Mouse (Mus musculus): Measurements from ENCODE around the gene Gm21083. TPM values are rescaled to one million over a fixed set of nuclear protein-coding genes. Genes with fewer than 3 reads are reported as not detected.
"Not testable (repeated sequence)": the region's sequence is repeated elsewhere in the genome, so short reads cannot be mapped to it uniquely, and the experiment has no call there.

Gene Gm21083
- polyA plus RNA-seq, 1 experiment from 2014 or later: not detected

DNA sequence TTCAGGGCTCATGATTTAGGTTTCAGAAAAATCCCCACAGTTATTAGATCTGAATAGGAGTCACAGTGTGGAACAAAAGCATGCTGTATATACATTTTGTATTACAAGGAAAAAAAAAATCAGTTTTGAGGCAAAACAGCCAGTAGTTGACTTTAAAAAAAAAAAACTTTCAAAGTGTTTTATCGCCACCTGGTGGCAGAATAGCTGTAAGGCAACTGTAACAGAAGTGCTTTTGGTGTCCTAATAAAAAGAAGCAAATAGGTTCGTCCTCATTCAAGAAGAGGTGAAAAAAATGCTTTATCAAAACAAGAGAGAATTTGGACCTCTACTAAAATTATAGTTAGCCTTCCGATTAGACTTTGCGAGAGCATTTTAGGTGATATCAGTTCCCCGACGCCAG lies 11.2 kb downstream of the Gm21083 start:
- 31% methylated on average over 6 of the region's 6 CpGs for WGBS
- H3K4me2 ChIP-seq; H3K4me1 ChIP-seq (ENCODE audit: control insufficient read depth, insufficient read depth, low read length); H3K4me3 ChIP-seq (ENCODE audit: low read depth, low read length); H3K9ac ChIP-seq (ENCODE audit: low read length); H3K27me3 ChIP-seq (ENCODE audit: control insufficient read depth, insufficient read depth, low read length); ATAC-seq (ENCODE audit: low FRiP score); H3K9me3 ChIP-seq (ENCODE audit: control insufficient read depth, low read length); H3K36me3 ChIP-seq (ENCODE audit: control insufficient read depth, insufficient read depth, low read length); H3K27ac ChIP-seq (ENCODE audit: low read depth, low read length): not testable (repeated sequence)
- peak; percentile 77 for DNase-seq (ENCODE audit: low spot score, missing footprints)

DNA sequence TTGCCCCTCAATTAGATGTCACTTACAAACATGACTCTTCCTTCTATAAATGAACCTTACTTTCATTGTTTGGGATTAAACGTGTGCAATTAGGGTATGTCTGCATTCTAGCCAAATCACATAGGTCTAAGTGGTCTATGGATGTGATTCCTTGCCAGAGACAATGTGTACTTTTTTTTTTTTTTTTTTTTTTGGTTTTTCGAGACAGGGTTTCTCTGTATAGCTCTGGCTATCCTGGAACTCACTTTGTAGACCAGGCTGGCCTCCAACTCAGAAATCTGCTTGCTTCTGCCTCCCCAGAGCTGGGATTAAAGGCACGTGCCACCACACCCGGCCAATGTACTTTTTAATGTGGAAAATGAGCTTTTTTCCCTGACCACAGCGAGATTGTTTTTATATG lies 13.5 kb downstream of the Gm21083 start:
- H3K4me1 ChIP-seq (ENCODE audit: control insufficient read depth, insufficient read depth, low read length); H3K4me3 ChIP-seq (ENCODE audit: low read depth, low read length); H3K4me2 ChIP-seq; H3K9me3 ChIP-seq (ENCODE audit: control insufficient read depth, low read length); DNase-seq (ENCODE audit: low spot score, missing footprints); H3K9ac ChIP-seq (ENCODE audit: low read length); H3K27me3 ChIP-seq (ENCODE audit: control insufficient read depth, insufficient read depth, low read length); H3K36me3 ChIP-seq (ENCODE audit: control insufficient read depth, insufficient read depth, low read length); H3K27ac ChIP-seq (ENCODE audit: low read depth, low read length): not testable (repeated sequence)
- WGBS: 63% methylated on average over 5 of the region's 5 CpGs
- peak; percentile 58; the same call in 1 of the 2 replicates for ATAC-seq (ENCODE audit: low FRiP score)

- not testable (repeated sequence) for H3K4me3 ChIP-seq (ENCODE audit: low read depth, low read length); DNase-seq (ENCODE audit: low spot score, missing footprints); H3K36me3 ChIP-seq (ENCODE audit: control insufficient read depth, insufficient read depth, low read length); H3K9ac ChIP-seq (ENCODE audit: low read length); H3K27ac ChIP-seq (ENCODE audit: low read depth, low read length); H3K4me2 ChIP-seq; H3K27me3 ChIP-seq (ENCODE audit: control insufficient read depth, insufficient read depth, low read length); H3K4me1 ChIP-seq (ENCODE audit: control insufficient read depth, insufficient read depth, low read length); H3K9me3 ChIP-seq (ENCODE audit: control insufficient read depth, low read length)
- 0 out of 2 replicates have a peak, but pooled peaks have one; percentile 48 for ATAC-seq (ENCODE audit: low FRiP score)
- 72% methylated on average over 2 of the region's 2 CpGs for WGBS
Observed at GRCm38 (mm10) chr5:15591577-15591976, 14.4 kb downstream of the Gm21083 start.

DNA sequence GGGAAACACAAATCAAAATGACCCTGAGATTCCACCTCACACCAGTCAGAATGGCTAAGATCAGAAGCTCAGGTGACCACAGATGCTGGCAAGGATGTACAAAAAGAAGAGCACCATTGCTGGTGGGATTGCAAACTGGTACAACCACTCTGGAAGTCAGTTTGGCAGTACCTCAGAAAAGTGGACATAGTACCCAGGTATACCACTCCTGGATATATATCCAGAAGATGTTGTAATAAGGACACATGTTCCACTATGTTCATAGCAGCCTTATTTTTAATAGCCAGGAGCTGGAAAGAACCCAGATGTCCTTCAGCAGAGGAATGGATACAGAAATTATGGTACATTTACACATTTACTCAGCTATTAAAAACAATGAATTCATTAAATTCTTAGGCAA lies 21.7 kb downstream of the Gm21083 start:
- not testable (repeated sequence) for H3K27ac ChIP-seq (ENCODE audit: low read depth, low read length); H3K36me3 ChIP-seq (ENCODE audit: control insufficient read depth, insufficient read depth, low read length); H3K9me3 ChIP-seq (ENCODE audit: control insufficient read depth, low read length); H3K27me3 ChIP-seq (ENCODE audit: control insufficient read depth, insufficient read depth, low read length); DNase-seq (ENCODE audit: low spot score, missing footprints); H3K9ac ChIP-seq (ENCODE audit: low read length); H3K4me2 ChIP-seq; H3K4me3 ChIP-seq (ENCODE audit: low read depth, low read length); H3K4me1 ChIP-seq (ENCODE audit: control insufficient read depth, insufficient read depth, low read length)
- ATAC-seq (ENCODE audit: low FRiP score): 0 out of 2 replicates have a peak, but pooled peaks have one; percentile 48

GRCm38 (mm10) chr5:15600342-15600741 lies 23.2 kb downstream of the Gm21083 start:
- H3K36me3 ChIP-seq (ENCODE audit: control insufficient read depth, insufficient read depth, low read length); H3K4me3 ChIP-seq (ENCODE audit: low read depth, low read length); H3K27ac ChIP-seq (ENCODE audit: low read depth, low read length); H3K9me3 ChIP-seq (ENCODE audit: control insufficient read depth, low read length); H3K4me1 ChIP-seq (ENCODE audit: control insufficient read depth, insufficient read depth, low read length); ATAC-seq (ENCODE audit: low FRiP score); H3K9ac ChIP-seq (ENCODE audit: low read length); H3K4me2 ChIP-seq; H3K27me3 ChIP-seq (ENCODE audit: control insufficient read depth, insufficient read depth, low read length): not testable (repeated sequence)
- peak; percentile 83 for DNase-seq (ENCODE audit: low spot score, missing footprints)
- WGBS: 44% methylated on average over 4 of the region's 4 CpGs

DNA sequence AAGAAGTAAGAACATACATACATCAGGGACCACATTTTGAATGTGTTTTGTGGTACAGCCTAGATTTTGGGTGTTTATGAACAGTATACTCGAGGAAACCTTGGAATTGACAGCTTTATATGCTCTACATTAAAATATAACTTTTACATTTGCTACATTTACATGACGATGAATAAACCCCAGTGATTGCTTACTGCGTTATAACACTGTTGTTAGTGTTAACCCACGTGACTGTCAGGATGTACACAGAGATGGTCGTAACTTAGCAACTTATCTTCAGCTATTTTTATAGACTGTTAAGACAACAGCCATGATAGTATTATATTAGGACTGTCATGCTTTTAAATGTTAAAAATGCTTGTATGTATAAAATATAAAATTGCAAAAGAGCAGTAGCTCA lies 24.3 kb downstream of the Gm21083 start:
- 64% methylated on average over 5 of the region's 5 CpGs for WGBS
- H3K36me3 ChIP-seq (ENCODE audit: control insufficient read depth, insufficient read depth, low read length); H3K27ac ChIP-seq (ENCODE audit: low read depth, low read length); DNase-seq (ENCODE audit: low spot score, missing footprints); H3K9ac ChIP-seq (ENCODE audit: low read length); H3K4me2 ChIP-seq; H3K27me3 ChIP-seq (ENCODE audit: control insufficient read depth, insufficient read depth, low read length); H3K4me1 ChIP-seq (ENCODE audit: control insufficient read depth, insufficient read depth, low read length); H3K9me3 ChIP-seq (ENCODE audit: control insufficient read depth, low read length); H3K4me3 ChIP-seq (ENCODE audit: low read depth, low read length): not testable (repeated sequence)
- peak; percentile 64 for ATAC-seq (ENCODE audit: low FRiP score)

- not testable (repeated sequence) for H3K27me3 ChIP-seq (ENCODE audit: control insufficient read depth, insufficient read depth, low read length); H3K9me3 ChIP-seq (ENCODE audit: control insufficient read depth, low read length); H3K9ac ChIP-seq (ENCODE audit: low read length); DNase-seq (ENCODE audit: low spot score, missing footprints); H3K36me3 ChIP-seq (ENCODE audit: control insufficient read depth, insufficient read depth, low read length); H3K4me2 ChIP-seq; H3K4me3 ChIP-seq (ENCODE audit: low read depth, low read length); H3K27ac ChIP-seq (ENCODE audit: low read depth, low read length); H3K4me1 ChIP-seq (ENCODE audit: control insufficient read depth, insufficient read depth, low read length)
- 66% methylated on average over 3 of the region's 3 CpGs for WGBS
- ATAC-seq (ENCODE audit: low FRiP score): peak; percentile 55; the same call in 1 of the 2 replicates
Observed at GRCm38 (mm10) chr5:15601960-15602359, 24.8 kb downstream of the Gm21083 start.

DNA sequence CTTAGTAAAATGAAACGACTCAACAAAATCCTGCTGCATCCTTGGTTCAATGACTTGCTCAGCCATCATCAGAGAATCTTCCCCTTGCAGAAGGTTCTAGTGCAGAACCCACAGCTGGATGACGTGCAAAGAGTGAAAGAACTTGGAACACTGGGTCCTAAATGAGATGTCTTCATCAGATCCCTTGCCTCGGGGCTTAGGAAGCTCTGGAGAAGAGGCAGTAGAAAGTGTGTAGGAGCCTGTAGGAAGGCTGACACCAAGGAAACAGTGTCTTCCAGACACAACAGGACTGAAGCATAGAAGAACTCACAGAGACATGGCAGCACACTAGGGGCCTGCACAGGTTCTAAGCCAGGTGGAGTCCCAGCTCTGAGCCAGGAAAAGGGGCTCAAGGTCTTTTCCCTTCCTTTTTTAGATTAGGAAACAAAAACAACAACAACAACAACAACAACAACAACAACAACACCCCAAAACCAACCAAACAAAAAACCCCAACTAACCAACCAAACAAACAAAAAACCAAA lies 25.4 kb downstream of the Gm21083 start:
- H3K4me1 ChIP-seq (ENCODE audit: control insufficient read depth, insufficient read depth, low read length); H3K9me3 ChIP-seq (ENCODE audit: control insufficient read depth, low read length); H3K4me3 ChIP-seq (ENCODE audit: low read depth, low read length); H3K27me3 ChIP-seq (ENCODE audit: control insufficient read depth, insufficient read depth, low read length); ATAC-seq (ENCODE audit: low FRiP score); H3K9ac ChIP-seq (ENCODE audit: low read length); H3K36me3 ChIP-seq (ENCODE audit: control insufficient read depth, insufficient read depth, low read length); H3K4me2 ChIP-seq; H3K27ac ChIP-seq (ENCODE audit: low read depth, low read length): not testable (repeated sequence)
- peak; percentile 78 for DNase-seq (ENCODE audit: low spot score, missing footprints)
- WGBS: 57% methylated on average over 3 of the region's 3 CpGs

GRCm38 (mm10) chr5:15603008-15603407 lies 25.9 kb downstream of the Gm21083 start:
- 54% methylated on average over 2 of the region's 2 CpGs for WGBS
- H3K36me3 ChIP-seq (ENCODE audit: control insufficient read depth, insufficient read depth, low read length); ATAC-seq (ENCODE audit: low FRiP score); H3K27me3 ChIP-seq (ENCODE audit: control insufficient read depth, insufficient read depth, low read length); H3K9ac ChIP-seq (ENCODE audit: low read length); H3K4me3 ChIP-seq (ENCODE audit: low read depth, low read length); H3K4me2 ChIP-seq; H3K27ac ChIP-seq (ENCODE audit: low read depth, low read length); H3K9me3 ChIP-seq (ENCODE audit: control insufficient read depth, low read length); H3K4me1 ChIP-seq (ENCODE audit: control insufficient read depth, insufficient read depth, low read length): not testable (repeated sequence)
- DNase-seq (ENCODE audit: low spot score, missing footprints): peak; percentile 79

DNA sequence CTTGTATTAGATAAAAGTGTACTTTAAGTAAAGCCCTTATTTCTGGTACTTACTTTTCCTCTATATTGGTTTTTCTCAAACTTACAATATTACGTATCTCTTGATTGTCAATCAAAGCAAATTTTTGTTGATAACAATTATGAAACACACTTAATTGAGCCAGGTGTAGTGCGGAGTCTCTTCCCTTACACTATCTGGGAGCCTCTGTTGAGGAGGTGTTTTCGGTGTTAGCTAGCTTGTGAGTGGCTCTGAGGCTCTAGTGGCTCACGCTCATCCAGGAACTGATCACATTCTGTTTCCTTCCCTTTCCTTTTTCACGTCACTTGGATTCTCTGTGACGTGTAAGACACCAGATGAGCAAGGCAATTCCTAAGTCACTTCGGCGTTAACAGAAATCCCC lies 26.5 kb downstream of the Gm21083 start:
- not testable (repeated sequence) for H3K9me3 ChIP-seq (ENCODE audit: control insufficient read depth, low read length); H3K36me3 ChIP-seq (ENCODE audit: control insufficient read depth, insufficient read depth, low read length); H3K4me2 ChIP-seq; DNase-seq (ENCODE audit: low spot score, missing footprints); H3K9ac ChIP-seq (ENCODE audit: low read length); ATAC-seq (ENCODE audit: low FRiP score); H3K4me1 ChIP-seq (ENCODE audit: control insufficient read depth, insufficient read depth, low read length); H3K27ac ChIP-seq (ENCODE audit: low read depth, low read length); H3K4me3 ChIP-seq (ENCODE audit: low read depth, low read length); H3K27me3 ChIP-seq (ENCODE audit: control insufficient read depth, insufficient read depth, low read length)
- WGBS: 79% methylated on average over 8 of the region's 8 CpGs

Data from midbrain, embryonic 11.5 days (tissue).